Mouse (Mus musculus): ENCODE data around the gene Olfr591. TPM values are rescaled to one million over a fixed set of nuclear protein-coding genes. Genes with fewer than 3 reads are reported as not detected.

Olfr591 gene
- polyA plus RNA-seq (2017; shearing (Covaris generic)) = 0.11 TPM

DNA sequence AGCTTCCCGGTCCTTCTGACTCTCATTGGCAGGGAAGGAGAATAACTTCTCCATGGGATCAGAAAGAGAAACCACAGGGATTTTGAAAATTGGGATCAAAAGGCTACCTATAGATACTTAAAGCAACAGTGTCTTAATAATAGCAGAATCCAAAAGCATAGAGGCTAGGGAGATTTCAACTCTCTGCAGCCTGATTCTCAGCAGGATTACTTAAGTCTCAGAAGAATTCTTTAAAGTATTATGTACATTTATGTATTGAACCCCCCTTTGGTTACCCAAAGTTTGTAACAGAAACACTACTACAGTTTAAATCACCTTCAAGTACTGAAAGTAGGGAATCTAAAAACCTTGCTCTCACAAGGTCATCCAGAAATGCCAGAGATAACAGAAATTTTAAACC is at the start of gene Olfr591:
Gene Olfr591 (minus strand): TSS at position 101 of the 400 bp plus-strand sequence.

DNA sequence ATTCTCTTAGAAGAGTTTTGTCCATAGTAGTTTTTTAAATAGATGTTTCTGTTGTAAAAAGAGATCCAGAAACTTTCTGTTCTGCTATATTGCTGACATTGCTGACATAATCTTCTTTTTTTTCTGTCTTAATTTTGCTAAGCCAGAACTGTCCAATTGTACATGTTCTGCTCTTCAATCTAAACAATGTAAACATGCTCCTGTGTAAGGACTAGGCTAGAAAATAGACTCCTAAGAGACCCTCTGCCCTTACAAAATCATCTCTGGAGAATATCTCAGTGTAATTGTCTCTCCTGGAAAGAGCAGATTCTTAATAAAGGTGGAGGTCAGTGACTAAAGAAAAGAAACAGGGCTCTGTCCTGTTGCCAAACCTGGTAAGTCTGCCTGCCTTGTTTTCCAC is 38.6 kb upstream of the Olfr591 start, which contains the start of gene Olfr594:
Gene Olfr594 (plus strand): TSS at position 301 of the 400 bp plus-strand sequence.

DNA sequence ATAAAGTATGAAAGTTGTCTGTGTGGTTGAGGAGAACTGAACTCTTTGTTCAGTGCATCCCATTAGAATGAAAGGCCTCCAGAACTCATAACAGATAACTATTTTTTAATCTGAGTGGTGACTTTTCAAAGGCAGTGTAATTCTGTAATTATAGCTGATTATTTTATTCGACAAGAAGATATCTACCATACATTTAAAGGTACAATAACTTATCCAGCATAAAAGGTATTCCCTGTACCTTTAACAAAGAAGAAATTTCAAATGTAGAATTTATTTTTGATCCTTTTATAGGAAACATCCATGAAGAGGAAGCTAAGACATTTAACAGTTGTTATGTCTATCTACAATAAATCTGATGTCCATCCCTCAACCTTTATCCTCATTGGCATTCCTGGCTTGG is 33.4 kb upstream of the Olfr591 start, which contains the start of gene Olfr593:
Gene Olfr593 (plus strand): TSS at position 301 of the 400 bp plus-strand sequence.

DNA sequence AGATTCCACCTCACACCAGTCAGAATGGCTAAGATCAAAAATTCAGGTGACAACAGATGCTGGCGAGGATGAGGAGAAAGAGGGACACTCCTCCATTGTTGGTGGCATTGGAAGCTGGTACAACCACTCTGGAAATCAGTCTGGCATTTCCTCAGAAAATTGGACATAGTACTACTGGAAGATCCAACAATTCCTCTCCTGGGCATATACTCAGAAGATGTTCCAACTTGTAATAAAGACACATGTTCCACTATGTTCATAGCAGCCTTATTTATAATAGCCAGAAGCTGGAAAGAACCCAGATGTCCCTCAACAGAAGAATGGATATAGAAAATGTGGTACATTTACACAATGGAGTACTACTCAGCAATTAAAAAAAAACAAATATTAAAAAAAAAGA is 6.4 kb upstream of the Olfr591 start, which contains the start of gene Olfr592:
Gene Olfr592 (plus strand): TSS at position 301 of the 400 bp plus-strand sequence.

DNA sequence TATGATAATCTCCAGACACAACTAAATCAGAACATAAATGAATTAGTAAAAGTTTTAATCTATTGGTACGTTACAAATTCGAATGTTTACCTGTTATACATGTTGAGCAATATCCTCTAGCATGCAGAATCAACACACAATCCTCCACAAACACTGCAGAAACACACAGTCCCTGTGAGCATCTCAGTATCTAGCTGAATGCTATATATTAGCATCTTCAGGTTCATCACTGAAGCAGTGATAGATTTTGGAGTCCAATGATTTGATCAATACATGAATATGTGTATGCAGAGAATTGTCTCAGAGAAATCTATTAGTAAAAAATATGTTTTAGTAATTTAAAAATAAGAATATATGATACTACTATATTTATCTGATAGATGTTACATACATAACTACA is 21.9 kb downstream of the Olfr591 start, which contains the start of gene Olfr589:
Gene Olfr589 (minus strand): TSS at position 101 of the 400 bp plus-strand sequence.

DNA sequence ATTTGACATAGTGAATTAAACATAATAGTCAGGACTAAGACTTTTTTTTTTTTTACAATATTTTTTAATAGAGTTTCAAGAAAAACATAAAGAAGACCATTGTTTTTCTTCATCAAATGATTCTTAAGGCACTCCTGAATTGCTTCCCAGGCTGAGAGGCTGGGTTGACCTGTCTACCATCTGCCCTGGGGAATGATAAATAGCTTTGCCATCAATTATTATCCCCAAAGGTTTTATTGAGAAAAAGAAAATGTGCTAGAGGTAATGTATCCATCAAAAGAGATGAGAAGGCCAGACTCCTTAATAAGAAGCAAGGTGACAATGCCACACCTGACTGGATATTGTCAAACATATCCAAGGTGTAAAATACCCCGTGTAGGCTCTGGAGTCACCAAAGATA is 37.6 kb downstream of the Olfr591 start, which contains the start of gene Olfr588-ps1:
Gene Olfr588-ps1 (plus strand): TSS at position 301 of the 400 bp plus-strand sequence.

DNA sequence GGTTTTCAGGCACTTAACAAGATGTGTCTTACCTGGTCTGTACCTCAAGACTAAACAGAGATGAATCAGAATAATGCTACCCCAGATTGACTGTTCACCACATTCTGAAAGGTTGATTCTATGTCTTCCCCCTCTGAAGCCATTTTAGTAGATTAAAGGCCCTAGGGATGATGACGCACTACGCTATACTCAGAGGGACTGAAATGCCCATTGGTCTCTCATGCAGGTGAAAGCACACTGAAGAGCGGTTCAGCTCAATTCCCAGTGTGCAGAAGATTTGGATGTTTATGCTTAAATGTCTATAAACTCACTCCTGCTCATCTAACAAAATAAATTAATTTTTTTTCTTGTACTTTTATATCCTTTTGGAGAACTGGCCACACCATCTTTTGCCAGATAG is 52.6 kb downstream of the Olfr591 start, which contains the start of gene Olfr586:
Gene Olfr586 (minus strand): TSS at position 101 of the 400 bp plus-strand sequence.

Other genes starting within 250 kb of the Olfr591 start
- gene Olfr573-ps1, start 235.8 kb downstream of the Olfr591 start, polyA plus RNA-seq (2017; shearing (Covaris generic)) = not detected
- not detected for gene Olfr574, start 229.9 kb downstream of the Olfr591 start, polyA plus RNA-seq (2017; shearing (Covaris generic))
- not detected for gene Olfr575, start 219.6 kb downstream of the Olfr591 start, polyA plus RNA-seq (2017; shearing (Covaris generic))
- gene Olfr576, start 215.7 kb downstream of the Olfr591 start, polyA plus RNA-seq (2017; shearing (Covaris generic)) = not detected
- not detected for gene Olfr577, start 202.4 kb downstream of the Olfr591 start, polyA plus RNA-seq (2017; shearing (Covaris generic))
- gene Olfr578, start 189.0 kb downstream of the Olfr591 start, polyA plus RNA-seq (2017; shearing (Covaris generic)) = not detected
- gene Olfr582, start 140.3 kb downstream of the Olfr591 start, polyA plus RNA-seq (2017; shearing (Covaris generic)) = not detected
- gene Olfr583, start 127.0 kb downstream of the Olfr591 start, polyA plus RNA-seq (2017; shearing (Covaris generic)) = not detected
- not detected for gene Olfr584, start 96.5 kb downstream of the Olfr591 start, polyA plus RNA-seq (2017; shearing (Covaris generic))
- gene Olfr585, start 80.6 kb downstream of the Olfr591 start, polyA plus RNA-seq (2017; shearing (Covaris generic)) = not detected
- gene Olfr586, start 52.7 kb downstream of the Olfr591 start, polyA plus RNA-seq (2017; shearing (Covaris generic)) = not detected
- not detected for gene Olfr588-ps1, start 37.5 kb downstream of the Olfr591 start, polyA plus RNA-seq (2017; shearing (Covaris generic))
- gene Olfr589, start 22.0 kb downstream of the Olfr591 start, polyA plus RNA-seq (2017; shearing (Covaris generic)) = not detected
- gene Olfr592, start 6.5 kb upstream of the Olfr591 start, polyA plus RNA-seq (2017; shearing (Covaris generic)) = 0.06 TPM
- not detected for gene Olfr593, start 33.5 kb upstream of the Olfr591 start, polyA plus RNA-seq (2017; shearing (Covaris generic))
- 0.12 TPM for gene Olfr594, start 38.7 kb upstream of the Olfr591 start, polyA plus RNA-seq (2017; shearing (Covaris generic))
- not detected for gene Usp17ld, start 74.2 kb upstream of the Olfr591 start, polyA plus RNA-seq (2017; shearing (Covaris generic))
- gene Olfr596, start 127.3 kb upstream of the Olfr591 start, polyA plus RNA-seq (2017; shearing (Covaris generic)) = 0.27 TPM
- not detected for gene Olfr597, start 138.0 kb upstream of the Olfr591 start, polyA plus RNA-seq (2017; shearing (Covaris generic))
- not detected for gene Olfr598, start 145.2 kb upstream of the Olfr591 start, polyA plus RNA-seq (2017; shearing (Covaris generic))
- gene Olfr599, start 157.6 kb upstream of the Olfr591 start, polyA plus RNA-seq (2017; shearing (Covaris generic)) = not detected
- not detected for gene Olfr600, start 171.3 kb upstream of the Olfr591 start, polyA plus RNA-seq (2017; shearing (Covaris generic))
- not detected for gene Olfr601, start 184.3 kb upstream of the Olfr591 start, polyA plus RNA-seq (2017; shearing (Covaris generic))
- not detected for gene Olfr603, start 207.8 kb upstream of the Olfr591 start, polyA plus RNA-seq (2017; shearing (Covaris generic))
- gene Usp17lc, start 236.7 kb upstream of the Olfr591 start, polyA plus RNA-seq (2017; shearing (Covaris generic)) = not detected